Mouse (Mus musculus) E14TG2a.4 (cell line): ENCODE measurements around the gene Matn4.
"Not testable (repeated sequence)": the region's sequence is repeated elsewhere in the genome, so short reads cannot be mapped to it uniquely, and the experiment has no call there.

Experiments used
- CTCF ChIP-seq: conservative IDR thresholded peaks from 2 replicates; pipeline ENCODE4 v1.5.1; 2014; ENCODE audit warnings: low read length
- NANOG ChIP-seq: IDR thresholded peaks from 2 replicates; pipeline ENCODE4 v1.6.1; 2014; ENCODE audit warnings: borderline replicate concordance, low read length, mixed read lengths
- POU5F1 ChIP-seq: IDR thresholded peaks from 2 replicates; pipeline ENCODE4 v1.6.1; 2014; ENCODE audit warnings: low read length, borderline replicate concordance

DNA sequence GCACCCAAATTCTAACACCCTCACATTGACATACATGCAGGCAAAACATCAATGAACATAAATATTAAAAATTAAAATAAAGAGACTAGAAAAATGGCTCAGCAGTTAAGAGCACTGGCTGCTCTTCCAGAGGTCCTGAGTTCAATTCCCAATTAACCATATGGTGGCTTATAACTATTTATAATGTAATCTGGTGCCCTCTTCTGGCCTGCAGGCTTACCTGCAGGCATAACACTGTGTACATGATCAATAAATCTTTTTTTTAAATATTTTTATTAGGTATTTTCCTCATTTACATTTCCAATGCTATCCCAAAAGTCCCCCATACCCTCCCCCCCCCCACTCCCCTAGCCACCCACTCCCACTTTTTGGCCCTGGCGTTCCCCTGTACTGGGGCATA is 61.2 kb downstream of the Matn4 start:
- not testable (repeated sequence) for TF ChIP-seq NANOG, POU5F1
- peak; percentile 31 for TF ChIP-seq CTCF
